Mouse (Mus musculus): ENCODE measurements around the gene D630003M21Rik. TPM values are rescaled to one million over a fixed set of nuclear protein-coding genes. Genes with fewer than 3 reads are reported as not detected.

The D630003M21Rik gene
- polyA plus RNA-seq, 1 experiment from 2014 or later: 4.3 TPM

DNA sequence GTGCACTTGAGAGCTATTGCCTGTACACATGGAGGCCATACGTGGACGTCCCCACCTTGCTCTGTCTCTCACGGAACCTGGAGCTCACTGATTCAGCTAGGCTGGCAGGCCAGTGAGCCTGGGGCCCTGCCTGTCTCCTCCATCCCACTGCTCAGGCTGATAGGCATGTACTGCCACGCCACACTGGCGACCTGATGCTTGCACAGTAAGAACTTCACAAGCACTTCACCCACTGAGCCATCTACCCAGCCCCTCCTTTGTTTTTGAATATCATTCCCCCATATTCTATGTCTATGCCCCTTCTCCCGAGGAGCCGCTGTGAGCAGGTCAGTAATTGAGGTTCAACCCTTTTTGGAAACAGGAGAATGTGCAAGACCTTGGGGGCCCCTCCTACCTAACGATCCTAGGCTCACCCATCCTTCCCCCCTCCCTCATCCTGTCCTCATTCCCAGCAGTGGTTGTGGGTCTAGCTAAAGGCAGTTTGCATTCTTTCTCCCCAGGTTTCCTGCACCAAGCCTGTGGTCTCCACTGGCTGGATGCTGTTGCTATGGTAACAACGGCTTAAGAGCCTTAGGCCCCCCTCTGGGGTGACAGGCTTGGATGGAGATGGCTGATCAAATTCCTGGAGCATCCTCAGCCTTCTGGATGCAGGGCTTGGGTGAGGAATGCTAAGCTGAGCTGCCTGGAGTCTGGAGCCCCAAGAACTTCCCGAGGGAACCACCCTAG lies 35.2 kb downstream of the D630003M21Rik start:
- Histone ChIP-seq H3K9ac (replicated peaks) (0 out of 2 replicates have a peak overlapping the region, but pooled peaks have one; percentile 17), H3K9me3 (no peaks in the 10 kb centered on the region), H3K27me3 (peaks cover 4% of the 10 kb centered on the region; the same call in 1 of the 2 replicates), H3K4me1 (peaks cover 22% of the 10 kb centered on the region), H3K4me3 (no peak overlapping the region), H3K36me3 (no peaks in the 10 kb centered on the region), H3K27ac (replicated peaks) (peak overlapping the region; percentile 58), H3K4me2 (replicated peaks) (peak overlapping the region; percentile 24)
- ATAC-seq (ENCODE audit: low FRiP score, low read depth): peak; percentile 61
- WGBS: 12% methylated on average over 10 of the region's 10 CpGs

DNA sequence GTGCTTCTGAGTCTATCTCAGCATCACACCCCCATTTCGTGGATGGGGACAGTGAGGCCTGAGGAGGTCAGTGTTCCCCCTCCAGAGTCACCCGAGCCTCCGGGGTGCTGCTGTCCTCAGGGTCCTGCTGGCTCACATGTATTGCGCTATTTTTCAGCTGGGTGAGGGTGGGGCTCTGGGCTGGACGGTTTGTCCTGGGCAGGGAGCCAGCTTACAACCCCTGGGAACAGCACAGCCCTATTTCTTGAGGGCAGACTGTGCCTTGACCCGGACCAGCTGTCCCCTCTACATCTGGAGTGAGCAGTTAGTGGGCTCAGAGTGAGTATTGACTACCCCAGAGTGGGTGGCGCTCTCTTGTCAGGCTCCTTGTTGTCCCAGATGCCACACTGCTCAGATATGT lies 37.9 kb downstream of the D630003M21Rik start:
- H3K9me3 ChIP-seq: no peaks in the 10 kb centered on the region
- WGBS: 86% methylated on average over 7 of the region's 7 CpGs
- no peaks in the 10 kb centered on the region for H3K36me3 ChIP-seq
- H3K27ac ChIP-seq (replicated peaks): no peak overlapping the region
- no peak overlapping the region for H3K9ac ChIP-seq (replicated peaks)
- H3K4me2 ChIP-seq (replicated peaks): no peak overlapping the region
- H3K4me1 ChIP-seq: peaks cover 26% of the 10 kb centered on the region
- ATAC-seq (ENCODE audit: low FRiP score, low read depth): no peak
- peaks cover 4% of the 10 kb centered on the region; the same call in 1 of the 2 replicates for H3K27me3 ChIP-seq
- H3K4me3 ChIP-seq: no peak overlapping the region

DNA sequence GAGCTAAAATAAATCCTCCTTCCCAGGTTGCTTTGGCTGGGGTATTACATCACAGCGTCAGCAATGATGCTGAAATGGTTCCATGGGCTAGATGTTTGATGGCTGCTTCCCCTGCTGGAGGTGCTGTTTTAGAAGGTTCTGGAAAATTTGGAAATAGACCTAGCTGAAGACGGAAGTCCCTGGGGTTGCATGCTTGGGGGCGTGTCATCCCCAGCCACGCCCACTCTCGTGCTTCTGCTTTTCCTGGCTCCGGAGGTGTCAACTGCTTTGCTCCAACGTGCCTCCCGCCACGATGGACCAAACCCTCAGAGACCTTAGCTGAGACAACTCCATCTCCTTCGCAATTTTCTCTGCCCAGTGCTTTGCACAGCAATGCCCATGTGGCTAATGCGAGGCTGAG lies 39.6 kb downstream of the D630003M21Rik start:
- ATAC-seq (ENCODE audit: low FRiP score, low read depth): no peak
- Histone ChIP-seq H3K4me3 (no peak overlapping the region), H3K27ac (replicated peaks) (no peak overlapping the region), H3K9me3 (no peaks in the 10 kb centered on the region), H3K4me2 (replicated peaks) (no peak overlapping the region), H3K9ac (replicated peaks) (no peak overlapping the region), H3K36me3 (no peaks in the 10 kb centered on the region), H3K4me1 (peaks cover 18% of the 10 kb centered on the region), H3K27me3 (peaks cover 4% of the 10 kb centered on the region; the same call in 1 of the 2 replicates)
- WGBS: 80% methylated on average over 11 of the region's 11 CpGs

DNA sequence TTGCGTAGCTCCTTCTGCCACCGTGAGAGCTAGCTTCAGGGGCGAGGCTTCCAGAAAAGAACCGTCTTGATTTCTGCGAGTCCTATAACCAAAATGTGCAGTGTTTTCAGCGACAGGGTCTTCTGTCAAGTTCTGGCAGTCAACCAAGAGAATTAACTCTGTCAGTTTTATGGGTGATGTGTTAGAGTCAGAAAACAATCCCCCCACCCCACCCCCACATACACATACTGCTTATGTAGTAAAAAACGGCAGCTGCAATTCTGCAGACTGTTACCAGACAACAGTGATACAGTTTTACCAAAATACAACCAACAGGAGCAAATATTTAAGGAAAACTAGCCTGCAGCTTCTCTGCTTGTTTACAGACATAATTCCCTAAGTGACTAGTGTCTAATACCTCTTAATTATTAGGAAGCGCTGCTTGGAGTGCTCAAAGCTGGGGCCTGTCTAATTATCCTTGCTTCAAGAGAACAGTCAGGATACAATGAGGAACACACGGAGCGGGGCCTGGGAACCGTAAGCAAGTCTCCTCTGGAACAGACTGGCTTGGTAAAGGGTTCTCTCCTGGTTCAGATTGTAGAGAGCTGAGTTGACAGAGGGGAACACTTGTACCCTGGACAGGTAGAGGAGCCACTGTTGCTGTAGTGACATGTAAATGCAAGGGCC lies 42.7 kb downstream of the D630003M21Rik start:
- Histone ChIP-seq H3K4me3 (no peak overlapping the region), H3K36me3 (no peaks in the 10 kb centered on the region), H3K4me1 (peaks cover 8% of the 10 kb centered on the region; the same call in 1 of the 2 replicates), H3K9me3 (no peaks in the 10 kb centered on the region), H3K27me3 (peaks cover 4% of the 10 kb centered on the region; the same call in 1 of the 2 replicates), H3K4me2 (replicated peaks) (no peak overlapping the region), H3K9ac (replicated peaks) (no peak overlapping the region), H3K27ac (replicated peaks) (no peak overlapping the region)
- 81% methylated on average over 11 of the region's 11 CpGs for WGBS
- no peak for ATAC-seq (ENCODE audit: low FRiP score, low read depth)

DNA sequence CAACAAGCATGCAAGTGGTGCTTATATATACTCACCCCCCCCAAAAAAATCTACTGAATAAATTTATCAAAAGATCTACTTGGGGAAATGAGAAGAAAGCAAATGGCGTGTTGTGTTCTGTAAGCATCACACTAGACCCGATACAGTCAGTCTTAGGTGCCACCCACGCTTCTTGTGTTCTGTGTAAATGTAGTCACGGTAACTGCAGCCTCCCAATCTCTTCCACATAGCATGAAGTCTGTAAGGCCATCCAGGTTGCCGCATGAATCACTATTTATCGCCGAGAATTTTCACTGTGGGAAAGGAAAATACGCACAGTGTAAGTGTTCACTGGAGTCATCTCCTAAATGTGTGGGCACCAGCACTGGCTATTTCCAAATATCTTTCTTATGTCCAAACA lies 45.8 kb downstream of the D630003M21Rik start:
- peaks cover 26% of the 10 kb centered on the region for H3K4me1 ChIP-seq
- no peaks in the 10 kb centered on the region for H3K9me3 ChIP-seq
- no peak for ATAC-seq (ENCODE audit: low FRiP score, low read depth)
- no peak overlapping the region for H3K4me3 ChIP-seq
- H3K9ac ChIP-seq (replicated peaks): no peak overlapping the region
- no peak overlapping the region for H3K27ac ChIP-seq (replicated peaks)
- no peaks in the 10 kb centered on the region for H3K36me3 ChIP-seq
- WGBS: 89% methylated on average over 8 of the region's 8 CpGs
- 0 out of 2 replicates have a peak, but pooled peaks cover 6% of the 10 kb centered on the region for H3K27me3 ChIP-seq
- no peak overlapping the region for H3K4me2 ChIP-seq (replicated peaks)

DNA sequence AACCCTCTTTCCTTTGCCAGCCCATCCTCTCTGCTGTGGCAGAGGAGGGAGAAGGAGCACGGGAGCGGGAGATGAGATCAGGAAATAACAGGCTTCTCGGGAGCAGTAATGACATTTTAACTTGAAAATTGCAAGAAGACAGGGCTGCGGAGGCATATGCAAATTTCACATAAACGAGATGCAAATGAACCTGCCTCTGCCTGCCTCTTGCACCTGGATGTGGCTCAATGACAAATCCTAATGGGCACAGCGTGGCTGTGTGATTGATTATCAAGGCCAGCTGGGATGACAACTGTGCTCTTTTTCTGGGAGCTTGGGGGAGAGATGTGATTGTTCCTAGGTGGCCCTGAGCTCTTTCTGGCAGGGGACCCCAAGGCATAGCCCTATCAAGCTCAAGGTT lies 47.1 kb downstream of the D630003M21Rik start:
- H3K4me2 ChIP-seq (replicated peaks): no peak overlapping the region
- ATAC-seq (ENCODE audit: low FRiP score, low read depth): no peak
- H3K36me3 ChIP-seq: no peaks in the 10 kb centered on the region
- no peak overlapping the region for H3K27ac ChIP-seq (replicated peaks)
- no peaks in the 10 kb centered on the region for H3K9me3 ChIP-seq
- H3K9ac ChIP-seq (replicated peaks): no peak overlapping the region
- H3K27me3 ChIP-seq: 0 out of 2 replicates have a peak, but pooled peaks cover 6% of the 10 kb centered on the region
- H3K4me1 ChIP-seq: peaks cover 40% of the 10 kb centered on the region
- WGBS: 66% methylated on average over 6 of the region's 6 CpGs
- no peak overlapping the region for H3K4me3 ChIP-seq

DNA sequence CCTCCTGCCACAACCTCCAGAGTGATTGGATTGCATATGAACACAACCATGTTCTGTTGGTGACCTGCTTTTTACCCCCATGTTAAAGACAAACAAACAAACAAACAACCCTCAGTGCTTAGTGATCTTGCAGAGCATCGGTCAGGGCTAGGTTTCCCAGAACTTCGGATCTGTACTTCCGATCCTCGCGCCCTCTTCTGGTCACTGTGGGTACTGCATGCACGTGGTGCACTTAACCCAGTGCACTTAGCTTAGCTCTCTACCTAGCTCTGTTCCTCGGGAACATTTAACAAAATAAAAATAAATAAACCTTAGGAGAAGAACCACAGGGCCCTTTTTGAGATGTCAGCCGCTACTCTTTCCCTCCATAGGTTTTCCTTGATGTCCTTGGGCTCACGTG lies 48.2 kb downstream of the D630003M21Rik start:
- Histone ChIP-seq H3K4me2 (replicated peaks) (no peak overlapping the region), H3K4me1 (peaks cover 36% of the 10 kb centered on the region), H3K27me3 (0 out of 2 replicates have a peak, but pooled peaks cover 6% of the 10 kb centered on the region), H3K36me3 (no peaks in the 10 kb centered on the region), H3K27ac (replicated peaks) (no peak overlapping the region), H3K9ac (replicated peaks) (no peak overlapping the region), H3K4me3 (no peak overlapping the region), H3K9me3 (no peaks in the 10 kb centered on the region)
- ATAC-seq (ENCODE audit: low FRiP score, low read depth): no peak
- WGBS: 39% methylated on average over 9 of the region's 9 CpGs

DNA sequence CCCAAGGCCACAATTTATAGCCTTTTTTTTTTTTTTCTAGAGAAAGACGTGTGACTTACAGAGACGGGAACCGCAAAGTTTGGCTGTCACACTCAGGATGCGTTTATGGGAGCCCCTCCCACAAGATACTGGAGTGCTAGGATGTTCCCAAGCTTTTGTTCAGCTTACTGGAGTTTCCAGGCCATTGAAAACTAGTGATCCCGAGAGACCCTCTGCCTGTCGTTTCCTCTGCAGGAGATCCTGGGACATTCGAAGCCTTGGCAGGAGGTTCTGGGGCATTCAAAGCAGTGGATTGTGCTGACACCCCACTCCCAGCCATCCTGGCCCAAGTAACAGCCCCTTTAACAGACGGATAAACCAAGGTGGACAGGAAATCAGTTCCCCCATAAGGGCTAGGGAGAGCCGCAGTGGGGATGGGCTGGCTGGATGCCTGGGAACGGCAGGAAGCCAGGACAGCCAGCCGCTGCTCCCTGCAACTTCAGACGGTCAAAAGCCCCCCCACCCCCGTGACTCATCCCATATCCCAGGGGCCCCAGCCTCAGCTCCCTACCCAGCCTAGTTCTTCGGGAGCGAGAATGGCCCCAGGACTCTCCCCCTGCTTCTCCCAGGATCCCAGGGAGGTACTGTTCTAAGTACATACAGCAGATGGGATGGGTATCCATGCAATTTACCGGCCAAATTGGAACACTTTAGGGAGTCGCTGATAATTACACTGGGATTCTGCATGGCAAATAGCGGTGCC lies 49.5 kb downstream of the D630003M21Rik start:
- Histone ChIP-seq H3K4me2 (replicated peaks) (peak overlapping the region; percentile 52), H3K36me3 (no peaks in the 10 kb centered on the region), H3K27me3 (0 out of 2 replicates have a peak, but pooled peaks cover 6% of the 10 kb centered on the region), H3K9ac (replicated peaks) (peak overlapping the region; percentile 32; the same call in 1 of the 2 replicates), H3K9me3 (no peaks in the 10 kb centered on the region), H3K4me3 (peak overlapping the region; percentile 35), H3K27ac (replicated peaks) (no peak overlapping the region), H3K4me1 (peaks cover 36% of the 10 kb centered on the region)
- WGBS: 21% methylated on average over 18 of the region's 18 CpGs
- ATAC-seq (ENCODE audit: low FRiP score, low read depth): no peak; the same call in 1 of the 2 replicates

DNA sequence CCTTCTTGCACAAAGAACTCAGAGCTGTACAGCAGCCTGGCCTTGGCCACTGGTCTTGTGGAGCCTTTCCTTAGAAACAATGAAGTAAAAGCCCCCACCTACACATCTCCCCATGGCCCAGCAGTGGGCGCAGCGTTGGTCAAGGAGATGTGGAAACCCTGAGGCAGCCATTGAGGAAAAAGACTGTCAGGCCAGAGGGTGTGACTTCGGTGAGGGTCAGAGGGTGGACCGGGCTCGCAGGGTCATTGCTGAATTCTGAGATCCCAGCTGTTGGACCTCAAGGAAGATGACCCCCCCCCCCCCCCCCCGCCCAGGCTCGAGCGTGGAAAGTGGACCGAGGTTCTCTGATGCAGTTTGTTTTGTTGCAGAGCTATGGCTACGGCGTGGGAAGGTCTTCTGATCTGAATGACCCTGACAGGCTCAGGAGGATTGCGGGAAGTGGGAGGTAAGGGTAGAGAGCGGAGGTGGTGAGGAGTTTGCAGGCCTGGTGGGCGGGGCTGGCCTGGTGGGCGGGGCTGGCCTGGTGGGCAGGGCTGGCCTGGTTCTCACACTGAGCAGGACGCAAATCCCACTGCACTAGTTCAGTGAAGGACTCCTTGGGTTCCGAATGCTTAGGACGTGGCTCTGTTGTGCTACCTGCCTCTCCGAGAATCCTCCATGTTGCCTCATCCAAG lies 50.2 kb downstream of the D630003M21Rik start:
- Histone ChIP-seq H3K4me1 (peaks cover 36% of the 10 kb centered on the region), H3K27me3 (0 out of 2 replicates have a peak, but pooled peaks cover 6% of the 10 kb centered on the region), H3K27ac (replicated peaks) (no peak overlapping the region), H3K36me3 (no peaks in the 10 kb centered on the region), H3K9me3 (no peaks in the 10 kb centered on the region), H3K4me3 (peak overlapping the region; percentile 35), H3K4me2 (replicated peaks) (peak overlapping the region; percentile 52), H3K9ac (replicated peaks) (peak overlapping the region; percentile 32; the same call in 1 of the 2 replicates)
- WGBS: 10% methylated on average over 17 of the region's 19 CpGs
- ATAC-seq (ENCODE audit: low FRiP score, low read depth): peak; percentile 73

DNA sequence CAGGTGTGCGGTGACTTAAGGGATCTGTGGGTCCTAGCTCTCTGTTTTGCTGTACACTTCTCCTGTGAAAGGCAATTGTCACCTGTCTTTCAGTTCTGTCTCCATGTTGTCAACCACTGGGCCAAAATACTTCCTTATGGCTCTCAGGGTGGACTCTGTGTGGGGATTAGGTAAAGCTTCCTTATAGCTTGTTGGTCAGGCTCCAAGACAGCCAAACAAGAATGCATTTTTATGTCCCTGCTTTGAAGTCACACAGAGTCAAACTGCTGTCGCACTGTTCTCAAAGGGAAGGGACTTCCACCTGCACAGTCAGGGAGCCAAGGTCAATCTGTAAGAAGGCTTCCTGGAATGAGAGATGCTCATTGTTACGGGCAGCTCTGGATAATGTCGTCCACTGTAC lies 50.9 kb downstream of the D630003M21Rik start:
- WGBS: 78% methylated on average over 4 of the region's 4 CpGs
- no peak overlapping the region for H3K9ac ChIP-seq (replicated peaks)
- no peaks in the 10 kb centered on the region for H3K36me3 ChIP-seq
- no peak overlapping the region for H3K4me2 ChIP-seq (replicated peaks)
- H3K27me3 ChIP-seq: 0 out of 2 replicates have a peak, but pooled peaks cover 6% of the 10 kb centered on the region
- 0 out of 2 replicates have a peak overlapping the region, but pooled peaks have one; percentile 20 for H3K27ac ChIP-seq (replicated peaks)
- peaks cover 36% of the 10 kb centered on the region for H3K4me1 ChIP-seq
- H3K9me3 ChIP-seq: no peaks in the 10 kb centered on the region
- ATAC-seq (ENCODE audit: low FRiP score, low read depth): no peak
- H3K4me3 ChIP-seq: no peak overlapping the region

DNA sequence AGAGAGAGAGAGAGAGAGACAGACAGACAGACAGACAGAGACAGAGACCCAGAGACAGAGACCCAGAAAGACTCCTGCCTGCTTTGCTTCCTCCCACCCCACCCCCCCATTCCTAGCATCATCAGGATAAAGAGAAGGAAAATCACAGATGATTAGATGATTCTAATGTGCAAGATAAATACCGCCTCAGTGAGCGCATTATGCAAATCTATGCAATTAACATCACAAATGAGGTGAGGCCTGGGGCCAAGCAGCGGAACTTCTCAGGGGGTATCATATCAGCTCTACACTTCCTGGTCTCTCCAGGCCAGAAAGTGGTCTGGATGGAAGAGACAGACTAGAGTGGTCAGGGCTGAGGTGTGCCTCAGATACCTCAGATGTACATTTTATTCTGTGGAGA lies 51.4 kb downstream of the D630003M21Rik start:
- Histone ChIP-seq H3K27ac (replicated peaks) (0 out of 2 replicates have a peak overlapping the region, but pooled peaks have one; percentile 20), H3K4me3 (no peak overlapping the region), H3K4me2 (replicated peaks) (no peak overlapping the region), H3K36me3 (no peaks in the 10 kb centered on the region), H3K27me3 (0 out of 2 replicates have a peak, but pooled peaks cover 6% of the 10 kb centered on the region), H3K4me1 (peaks cover 36% of the 10 kb centered on the region), H3K9me3 (no peaks in the 10 kb centered on the region), H3K9ac (replicated peaks) (no peak overlapping the region)
- WGBS: 36% methylated on average over 3 of the region's 3 CpGs
- ATAC-seq (ENCODE audit: low FRiP score, low read depth): no peak
